Mouse (Mus musculus): ENCODE measurements around the gene Fitm1.

- TF ChIP-seq CTCF (IDR thresholded peaks at IDR 0.05; ENCODE audit: low read depth, low read length) = no peak
- no peak for TF ChIP-seq POLR2A (IDR thresholded peaks at IDR 0.05; ENCODE audit: extremely low read depth, insufficient read depth, low read length)
Measured at GRCm38 (mm10) chr14:55550191-55550590, 25.2 kb upstream of the Fitm1 start.
